Mouse (Mus musculus) megakaryocyte, embryonic 14.5 days (primary cell): ENCODE measurements around the gene Il31.

Source experiments
- FLI1 ChIP-seq: IDR thresholded peaks from 2 replicates; pipeline ENCODE4 v1.6.1; 2012; ENCODE audit warnings: low read length, inconsistent platforms, mixed read lengths
- GATA1 ChIP-seq: IDR thresholded peaks from 3 replicates; pipeline ENCODE4 v1.6.1; 2012; ENCODE audit warnings: mixed read lengths, low read length, inconsistent platforms, borderline replicate concordance

GRCm38 (mm10) chr5:123461420-123461819 lies 27.9 kb downstream of the Il31 start:
- TF ChIP-seq GATA1 = no peak
- TF ChIP-seq FLI1 = no peak
